Mouse (Mus musculus) heart, adult 2 months (tissue): ENCODE measurements at regions not wholly inside any gene's neighbourhood (a gene's known extent, or its start where the extent isn't known, plus 50 kb on each side); places are given as distances from the start of the nearest gene placed in this dataset.

Experiments
- CTCF ChIP-seq: fragments of 200-600 bp; IDR thresholded peaks from 2 replicates; pipeline ENCODE4 v1.8.1; 2022; ENCODE audit warnings: antibody characterized with exemption, mild to moderate bottlenecking, moderate library complexity
- EP300 ChIP-seq: fragments of 200-500 bp; IDR thresholded peaks from 2 replicates; pipeline ENCODE4 v1.6.1; 2011; ENCODE audit warnings: low read depth, low read length, control low read depth; ENCODE audit not compliant: insufficient read depth
- POLR2A ChIP-seq: fragments of 200-500 bp; IDR thresholded peaks from 2 replicates; pipeline ENCODE4 v1.6.1; 2011; ENCODE audit warnings: mild to moderate bottlenecking, low read depth, low read length, control low read depth; ENCODE audit not compliant: insufficient read depth

GRCm38 (mm10) chr5:105976746-105977145, 100.4 kb downstream of the Zfp326 start:
- TF ChIP-seq CTCF = no peak
- no peak for TF ChIP-seq EP300
- no peak for TF ChIP-seq POLR2A
